Mouse (Mus musculus): ENCODE measurements around the gene Zg16. TPM values are rescaled to one million over a fixed set of nuclear protein-coding genes. Genes with fewer than 3 reads are reported as not detected.
"Not testable (repeated sequence)": the region's sequence is repeated elsewhere in the genome, so short reads cannot be mapped to it uniquely, and the experiment has no call there.

Gene Zg16
- polyA plus RNA-seq, 1 experiment: 0.31 TPM

DNA sequence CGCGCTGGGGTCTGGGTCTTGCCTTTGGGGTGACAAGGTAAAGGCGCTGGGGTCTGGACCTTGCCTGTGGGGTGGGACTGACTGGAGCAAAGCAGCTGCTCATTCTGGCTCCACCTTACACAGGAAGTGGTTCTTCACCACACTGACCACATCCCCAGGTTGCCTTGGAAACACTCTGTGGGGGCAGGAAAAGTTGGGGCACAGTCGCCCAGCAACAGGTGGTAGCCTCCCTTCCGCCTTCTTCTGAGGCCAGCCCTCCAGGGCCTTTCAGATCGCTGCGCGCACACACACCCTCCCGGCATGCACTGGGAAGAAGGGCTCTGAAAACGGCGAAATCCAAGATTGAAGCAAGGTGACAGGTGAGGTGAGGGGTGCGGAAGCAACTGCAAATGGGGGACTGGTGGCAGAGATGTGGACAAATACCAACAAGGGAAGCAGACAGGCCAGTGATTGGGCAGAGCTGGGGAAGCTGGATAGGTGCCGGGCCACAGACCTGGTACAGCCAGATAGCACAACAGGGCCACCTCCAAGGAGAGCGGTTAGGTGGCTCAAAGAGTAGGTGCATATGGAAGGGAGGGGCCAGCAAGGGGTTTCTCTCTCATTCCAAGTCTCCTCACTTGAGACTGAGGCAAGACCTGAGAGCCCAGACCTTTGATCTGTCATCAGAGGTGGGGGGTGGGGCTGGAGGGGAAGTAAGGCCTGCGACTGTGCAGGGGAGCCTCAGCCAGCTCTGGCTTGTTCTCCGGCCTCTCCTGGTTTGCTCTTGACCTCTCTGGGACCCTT is 4.2 kb upstream of the Zg16 start, which contains the start of gene AI467606:
Gene AI467606 (plus strand): TSS at position 246 of the 783 bp plus-strand sequence.
- Histone ChIP-seq H3K4me1 (ENCODE audit: control insufficient read depth, insufficient read depth, low read length) (no peaks in the 10 kb centered on the region), H3K27ac (ENCODE audit: insufficient read depth, low read length) (peak within 1 kb of the TSS; percentile 64), H3K4me3 (ENCODE audit: insufficient read depth, low read length) (peak within 1 kb of the TSS; percentile 35)
- TF ChIP-seq CTCF (IDR thresholded peaks at IDR 0.05; ENCODE audit: extremely low read depth, insufficient read depth, low read length) (no peak), POLR2A (IDR thresholded peaks at IDR 0.05; ENCODE audit: extremely low read depth, insufficient read depth, low read length) (no peak)

DNA sequence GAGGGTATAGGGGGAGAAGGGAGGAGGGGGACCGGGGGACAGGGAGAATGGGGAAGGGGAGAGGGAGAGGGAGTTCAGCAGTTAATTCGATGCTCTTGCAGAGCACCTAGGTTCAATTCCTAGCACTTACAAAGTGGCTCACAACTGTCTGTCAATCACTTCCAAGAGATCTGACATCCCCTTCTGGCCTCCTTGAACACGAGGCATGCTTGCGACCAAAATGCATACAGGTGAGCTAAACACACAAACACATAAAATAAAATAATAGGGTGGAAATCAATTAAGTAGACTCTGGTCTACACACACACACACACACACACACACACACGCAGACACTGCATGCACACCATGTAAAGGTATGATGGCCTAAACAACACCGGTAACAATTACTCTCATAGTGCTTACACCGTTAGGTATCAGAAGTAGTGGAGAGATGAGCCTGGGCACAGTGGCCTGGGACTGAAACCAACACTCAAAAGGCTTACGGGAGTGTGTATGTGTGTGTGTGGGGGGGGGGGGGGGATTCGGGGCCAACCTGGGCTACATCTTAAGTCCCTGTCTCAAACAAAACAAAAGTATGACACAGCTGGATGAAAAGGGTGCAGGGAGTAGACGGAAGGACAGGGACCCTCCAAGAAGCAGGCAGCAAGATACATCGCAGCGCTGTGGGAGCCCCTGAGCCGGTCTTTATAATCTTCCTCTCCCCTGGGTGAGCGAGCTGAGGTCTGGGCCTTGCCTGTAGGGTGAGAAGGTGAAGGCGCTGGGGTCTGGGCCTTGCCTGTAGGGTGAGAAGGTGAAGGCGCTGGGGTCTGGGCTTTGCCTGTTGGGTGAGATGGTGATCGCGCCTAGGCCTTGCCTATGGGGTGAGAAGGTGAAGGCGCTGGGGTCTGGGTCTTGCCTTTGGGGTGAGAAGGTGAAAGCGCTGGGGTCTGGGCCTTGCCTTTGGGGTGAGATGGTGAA is 3.3 kb upstream of the Zg16 start:
- Histone ChIP-seq H3K4me3 (ENCODE audit: insufficient read depth, low read length) (no peak overlapping the region; the same call in 1 of the 2 replicates), H3K27ac (ENCODE audit: insufficient read depth, low read length) (peak overlapping the region; percentile 54; the same call in 1 of the 2 replicates), H3K4me1 (ENCODE audit: control insufficient read depth, insufficient read depth, low read length) (no peaks in the 10 kb centered on the region)
- no peak for TF ChIP-seq CTCF (IDR thresholded peaks at IDR 0.05; ENCODE audit: extremely low read depth, insufficient read depth, low read length)
- no peak for TF ChIP-seq POLR2A (IDR thresholded peaks at IDR 0.05; ENCODE audit: extremely low read depth, insufficient read depth, low read length)

DNA sequence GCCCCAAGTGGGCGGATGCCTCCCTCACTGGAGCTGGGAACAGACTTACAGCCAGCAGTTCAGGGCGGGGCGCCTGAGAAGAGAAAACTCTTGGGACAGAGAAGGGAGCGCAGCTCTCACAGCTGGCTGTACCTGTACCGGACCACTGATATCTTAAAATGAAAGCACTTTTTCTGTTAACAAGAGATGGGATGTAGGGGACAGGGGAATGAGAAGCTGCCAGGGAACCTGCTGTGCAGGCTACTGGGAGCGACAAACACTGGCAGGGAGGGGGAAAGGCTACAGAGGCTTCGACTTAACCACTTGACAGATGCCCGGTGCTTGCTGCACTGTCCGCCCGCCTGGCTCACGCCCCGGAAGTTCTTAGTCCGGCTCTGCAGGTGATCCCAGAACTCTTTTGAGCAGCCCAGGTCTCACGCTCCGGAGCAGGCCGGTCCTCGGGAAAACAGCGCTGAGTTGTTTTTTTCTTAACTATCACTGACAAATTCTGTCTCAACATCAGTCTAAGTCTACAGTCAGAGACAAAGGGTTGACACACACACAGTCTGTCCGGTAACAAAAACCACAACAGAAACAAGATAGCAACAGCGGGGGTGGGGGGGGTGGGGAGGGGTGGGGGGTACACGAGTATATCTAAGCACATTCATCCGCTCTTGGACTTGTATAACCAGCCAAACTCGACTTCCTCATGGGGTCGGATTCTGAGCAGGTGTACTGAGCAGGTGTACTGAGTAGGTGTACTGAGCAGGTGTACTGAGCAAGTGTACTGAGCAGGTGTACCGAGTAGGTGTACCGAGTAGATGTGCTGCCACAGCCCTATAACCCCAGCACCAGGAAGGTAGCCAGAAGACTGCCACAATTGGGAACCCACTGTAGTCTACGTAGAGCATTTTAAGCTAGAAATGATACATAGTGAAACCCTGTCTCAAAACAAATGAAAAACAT is 2.0 kb upstream of the Zg16 start:
- Histone ChIP-seq H3K4me1 (ENCODE audit: control insufficient read depth, insufficient read depth, low read length) (no peaks in the 10 kb centered on the region), H3K4me3 (ENCODE audit: insufficient read depth, low read length) (no peak overlapping the region)
- TF ChIP-seq POLR2A (IDR thresholded peaks at IDR 0.05; ENCODE audit: extremely low read depth, insufficient read depth, low read length): no peak
- TF ChIP-seq CTCF (IDR thresholded peaks at IDR 0.05; ENCODE audit: extremely low read depth, insufficient read depth, low read length): no peak

DNA sequence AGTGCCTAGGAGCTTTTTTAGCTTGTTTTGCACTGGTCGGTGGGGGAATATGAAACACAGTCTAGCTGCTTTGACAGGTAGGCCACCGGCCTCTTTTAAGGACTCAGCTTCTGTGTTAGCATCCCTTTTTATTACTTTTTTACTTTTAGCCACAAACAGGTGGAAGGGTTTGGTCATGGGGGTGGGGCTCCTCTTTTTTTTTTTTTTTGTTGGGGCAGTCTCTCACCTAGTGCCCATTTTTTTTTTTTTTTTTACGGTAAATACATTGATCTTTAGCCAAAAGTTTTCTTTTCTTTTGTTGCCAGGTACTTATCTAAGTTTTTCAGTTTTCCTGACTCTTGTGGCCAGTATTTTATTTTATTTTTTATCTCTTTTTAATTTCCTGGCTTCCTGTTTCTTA is 955 bp upstream of the Zg16 start:
- Histone ChIP-seq H3K4me1 (ENCODE audit: control insufficient read depth, insufficient read depth, low read length) (no peaks in the 10 kb centered on the region), H3K4me3 (ENCODE audit: insufficient read depth, low read length) (no peak overlapping the region), H3K27ac (ENCODE audit: insufficient read depth, low read length) (no peak overlapping the region)
- TF ChIP-seq CTCF (IDR thresholded peaks at IDR 0.05; ENCODE audit: extremely low read depth, insufficient read depth, low read length) (no peak), POLR2A (IDR thresholded peaks at IDR 0.05; ENCODE audit: extremely low read depth, insufficient read depth, low read length) (no peak)

More for the DNA sequence above, 2.0 kb upstream of the Zg16 start:
- H3K27ac ChIP-seq (ENCODE audit: insufficient read depth, low read length): no peak overlapping the region

DNA sequence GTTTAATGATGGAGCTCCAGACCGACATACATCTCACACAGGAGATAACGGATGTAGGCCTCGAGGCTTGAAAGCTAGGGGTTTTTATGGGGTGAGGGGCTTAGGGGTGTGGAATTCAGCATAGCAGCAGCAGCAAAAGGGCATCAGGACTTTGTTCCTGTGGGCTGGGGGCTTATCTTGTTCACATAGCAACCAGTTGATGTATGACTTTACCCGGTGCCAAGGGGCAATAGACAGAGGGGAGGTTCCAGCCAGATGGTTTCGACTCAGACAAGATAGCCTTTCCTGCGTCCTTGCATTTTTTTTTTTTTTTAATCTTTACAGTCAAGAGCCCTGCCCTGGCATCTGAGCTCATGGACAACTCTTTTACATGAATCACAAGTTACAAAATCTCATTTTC is 1.4 kb downstream of the Zg16 start:
- not testable (repeated sequence) for H3K27ac ChIP-seq (ENCODE audit: insufficient read depth, low read length); H3K4me1 ChIP-seq (ENCODE audit: control insufficient read depth, insufficient read depth, low read length); H3K4me3 ChIP-seq (ENCODE audit: insufficient read depth, low read length)

DNA sequence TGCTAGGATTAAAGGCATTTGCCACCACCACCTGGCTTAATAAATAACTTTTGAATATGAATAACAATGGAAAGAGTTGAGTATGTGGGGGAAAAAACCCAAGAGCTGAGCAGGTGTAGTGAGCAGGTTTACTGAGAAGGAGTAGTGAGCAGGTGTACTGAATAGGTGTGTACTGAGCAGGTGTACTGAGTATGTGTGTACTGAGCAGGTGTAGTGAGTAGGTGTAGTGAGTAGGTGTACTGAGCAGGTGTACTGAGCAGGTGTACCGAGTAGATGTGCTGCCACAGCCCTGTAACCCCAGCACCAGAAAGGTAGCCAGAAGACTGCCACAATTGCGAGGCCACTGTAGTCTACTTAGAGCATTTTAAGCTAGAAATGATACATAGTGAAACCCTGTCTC is 2.3 kb downstream of the Zg16 start:
- Histone ChIP-seq H3K4me1 (ENCODE audit: control insufficient read depth, insufficient read depth, low read length) (no peaks in the 10 kb centered on the region), H3K27ac (ENCODE audit: insufficient read depth, low read length) (no peak overlapping the region), H3K4me3 (ENCODE audit: insufficient read depth, low read length) (no peak overlapping the region)
- no peak for TF ChIP-seq POLR2A (IDR thresholded peaks at IDR 0.05; ENCODE audit: extremely low read depth, insufficient read depth, low read length)
- TF ChIP-seq CTCF (IDR thresholded peaks at IDR 0.05; ENCODE audit: extremely low read depth, insufficient read depth, low read length): no peak

DNA sequence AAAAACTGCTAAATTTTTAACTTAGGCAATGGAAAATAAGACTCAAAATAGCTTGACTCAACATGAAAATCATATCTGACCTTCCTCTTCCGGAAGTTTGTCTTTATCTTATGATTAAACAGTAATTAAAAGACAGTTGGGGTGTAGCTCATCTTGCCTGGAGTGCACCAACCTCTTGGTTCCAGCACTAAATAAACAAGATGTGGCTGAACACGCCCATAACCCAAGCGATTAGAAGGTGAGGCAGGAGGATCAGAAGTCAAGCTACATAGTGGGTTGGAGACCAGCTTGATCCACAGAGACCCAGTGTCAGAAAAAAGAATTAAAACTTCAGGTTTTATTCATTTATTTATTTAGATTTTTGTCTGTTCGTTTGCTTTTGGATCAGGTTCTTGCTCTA is 3.4 kb downstream of the Zg16 start:
- no peak overlapping the region for H3K4me3 ChIP-seq (ENCODE audit: insufficient read depth, low read length)
- TF ChIP-seq CTCF (IDR thresholded peaks at IDR 0.05; ENCODE audit: extremely low read depth, insufficient read depth, low read length) (no peak), POLR2A (IDR thresholded peaks at IDR 0.05; ENCODE audit: extremely low read depth, insufficient read depth, low read length) (no peak)
- no peak overlapping the region for H3K27ac ChIP-seq (ENCODE audit: insufficient read depth, low read length)
- no peaks in the 10 kb centered on the region for H3K4me1 ChIP-seq (ENCODE audit: control insufficient read depth, insufficient read depth, low read length)

DNA sequence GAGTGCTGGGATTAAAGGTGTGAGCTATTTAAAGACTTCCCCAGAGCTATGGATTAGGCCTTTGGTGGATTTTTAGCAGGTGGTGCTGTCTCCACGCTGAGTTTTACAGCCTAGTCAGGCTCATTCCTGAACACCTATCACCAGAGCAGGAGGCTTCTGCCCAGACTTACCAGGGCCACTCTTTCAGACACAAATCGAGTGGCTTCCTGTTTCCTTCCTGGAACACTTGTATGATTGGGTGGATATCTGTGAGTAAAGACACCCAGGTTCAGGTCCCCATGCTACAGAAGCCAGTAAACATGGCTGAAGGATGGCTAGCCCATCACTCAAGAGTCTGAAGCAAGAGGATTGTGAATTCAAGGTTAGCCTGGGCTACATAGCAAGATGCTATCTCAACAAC is 4.1 kb downstream of the Zg16 start:
- TF ChIP-seq POLR2A (IDR thresholded peaks at IDR 0.05; ENCODE audit: extremely low read depth, insufficient read depth, low read length) (no peak), CTCF (IDR thresholded peaks at IDR 0.05; ENCODE audit: extremely low read depth, insufficient read depth, low read length) (no peak)

DNA sequence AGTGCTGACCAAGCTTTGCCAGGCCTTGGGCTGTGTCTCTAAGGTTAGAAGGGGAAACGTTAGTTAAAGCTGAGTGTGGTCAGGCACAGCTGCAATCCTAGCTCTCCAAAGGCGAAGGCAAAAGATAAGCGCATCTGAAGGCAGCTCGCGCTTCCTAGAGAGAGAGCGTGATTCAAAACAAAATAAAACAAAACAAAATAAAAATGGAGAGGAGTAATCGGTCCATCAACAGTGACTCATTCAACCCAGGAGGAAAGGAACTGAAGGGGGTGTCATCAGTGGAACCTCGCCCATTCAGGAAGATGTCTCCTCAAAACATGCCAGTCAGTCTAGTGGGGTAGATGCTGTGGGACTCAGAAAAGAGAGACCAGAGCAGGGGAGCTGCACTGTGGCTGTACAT is 4.9 kb downstream of the Zg16 start:
- no peak for TF ChIP-seq POLR2A (IDR thresholded peaks at IDR 0.05; ENCODE audit: extremely low read depth, insufficient read depth, low read length)
- TF ChIP-seq CTCF (IDR thresholded peaks at IDR 0.05; ENCODE audit: extremely low read depth, insufficient read depth, low read length): no peak
- no peak overlapping the region for H3K27ac ChIP-seq (ENCODE audit: insufficient read depth, low read length)
- H3K4me3 ChIP-seq (ENCODE audit: insufficient read depth, low read length): no peak overlapping the region
- H3K4me1 ChIP-seq (ENCODE audit: control insufficient read depth, insufficient read depth, low read length): no peaks in the 10 kb centered on the region

More for the DNA sequence above, 4.1 kb downstream of the Zg16 start:
- H3K4me1 ChIP-seq (ENCODE audit: control insufficient read depth, insufficient read depth, low read length): no peaks in the 10 kb centered on the region
- H3K27ac ChIP-seq (ENCODE audit: insufficient read depth, low read length): no peak overlapping the region
- no peak overlapping the region for H3K4me3 ChIP-seq (ENCODE audit: insufficient read depth, low read length)
